Mouse (Mus musculus) layer of hippocampus, postnatal 25 days (tissue): ENCODE results near the gene Ptx4. TPM values are rescaled to one million over a fixed set of nuclear protein-coding genes. Genes with fewer than 3 reads are reported as not detected.
A peak's percentile ranks its signal among the peaks of the same experiment; 100 is the strongest.

Source experiments
- DNase-seq, 2 experiments: peaks; one replicate each; pipeline ENCODE4 v3.0.0; 2022; ENCODE audit warnings: mixed read lengths in 2 of 2, low spot score in 1 of 2; ENCODE audit errors: extremely low spot score in 1 of 2
- total RNA-seq, 2 experiments: library from RNA; stranded (reverse); gene quantifications; 2 replicates each; pipeline ENCODE4 v1.2.3; 2021

Gene Ptx4
- 1 to 10 TPM; 2.5 to 2.9 TPM for total RNA-seq

DNA sequence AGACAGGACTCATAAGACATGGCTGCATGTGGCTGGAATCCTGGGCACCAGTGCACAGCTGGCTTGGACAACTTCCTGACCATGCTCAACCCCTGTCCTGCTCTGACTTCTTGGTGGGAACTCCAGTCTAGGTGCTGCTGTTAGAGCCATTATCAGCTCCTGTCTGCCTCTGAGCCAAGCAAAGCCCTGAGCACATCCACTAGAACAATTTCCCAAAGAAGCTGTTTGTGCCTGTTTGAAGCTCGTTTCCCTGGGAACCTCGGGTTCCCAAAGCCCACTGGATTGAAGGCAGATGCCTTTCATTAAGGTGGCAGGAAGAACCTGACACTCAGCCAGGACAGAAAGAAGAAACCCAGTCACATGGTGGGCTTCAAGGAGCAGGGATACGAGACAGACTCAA lies at the start of gene Ptx4:
TSS of gene Ptx4 (plus strand) at position 355 of the 400 bp plus-strand sequence.
- no peak for DNase-seq

DNA sequence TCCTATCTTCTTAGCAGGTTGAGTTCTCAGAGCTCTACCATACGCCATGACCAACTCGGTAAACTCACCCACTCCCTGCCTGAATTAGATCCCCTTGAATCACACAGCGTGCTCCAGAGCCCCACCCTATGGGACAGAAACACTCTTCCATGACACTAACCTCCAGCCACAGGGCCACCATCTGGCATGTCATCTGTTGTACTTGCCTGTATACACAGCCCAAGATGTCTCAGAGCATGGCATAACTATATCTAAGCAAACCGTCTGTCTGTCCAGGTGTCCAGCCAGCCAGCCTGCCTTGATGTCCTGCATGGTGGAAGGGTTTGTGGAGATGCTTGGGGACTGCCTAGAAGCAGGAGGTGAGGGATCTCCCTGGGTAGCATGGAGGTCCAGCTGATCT lies 43.7 kb upstream of the Ptx4 start:
- DNase-seq: no peak

DNA sequence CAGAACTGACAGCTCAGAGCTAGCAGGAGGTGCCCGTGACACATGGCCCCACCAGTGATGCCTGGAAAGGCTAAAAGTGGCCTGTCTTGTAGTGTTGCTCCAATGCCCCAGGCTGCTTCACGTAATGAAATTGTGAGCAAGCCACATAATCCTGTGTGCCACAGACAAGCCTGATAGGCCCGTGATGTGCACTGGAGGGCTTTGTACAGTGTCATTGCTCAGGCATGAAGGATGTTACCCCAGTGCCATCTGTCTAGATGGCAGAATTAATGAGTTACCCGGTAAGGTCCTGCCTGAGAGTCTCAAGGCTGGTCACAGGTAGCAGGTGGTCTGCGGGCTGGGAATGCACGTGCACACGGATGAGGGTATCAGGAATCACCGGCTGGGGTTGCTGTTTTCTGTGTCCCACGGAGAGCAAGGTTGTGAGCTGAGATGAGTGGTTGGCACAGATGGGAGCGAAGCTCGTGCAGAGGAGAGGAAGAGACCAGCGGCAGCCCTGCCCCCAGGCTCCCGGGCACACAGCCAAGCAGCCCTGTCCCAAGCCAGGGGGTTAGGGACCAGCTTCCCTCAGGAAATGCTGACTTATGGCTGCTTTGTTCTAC lies 42.7 kb upstream of the Ptx4 start:
- peak; percentile 35 to 64 for DNase-seq

GRCm38 (mm10) chr17:25080210-25080609 lies 40.4 kb upstream of the Ptx4 start:
- DNase-seq: no peak

- no peak for DNase-seq
Observed at GRCm38 (mm10) chr17:25080960-25081381, 39.6 kb upstream of the Ptx4 start.

DNA sequence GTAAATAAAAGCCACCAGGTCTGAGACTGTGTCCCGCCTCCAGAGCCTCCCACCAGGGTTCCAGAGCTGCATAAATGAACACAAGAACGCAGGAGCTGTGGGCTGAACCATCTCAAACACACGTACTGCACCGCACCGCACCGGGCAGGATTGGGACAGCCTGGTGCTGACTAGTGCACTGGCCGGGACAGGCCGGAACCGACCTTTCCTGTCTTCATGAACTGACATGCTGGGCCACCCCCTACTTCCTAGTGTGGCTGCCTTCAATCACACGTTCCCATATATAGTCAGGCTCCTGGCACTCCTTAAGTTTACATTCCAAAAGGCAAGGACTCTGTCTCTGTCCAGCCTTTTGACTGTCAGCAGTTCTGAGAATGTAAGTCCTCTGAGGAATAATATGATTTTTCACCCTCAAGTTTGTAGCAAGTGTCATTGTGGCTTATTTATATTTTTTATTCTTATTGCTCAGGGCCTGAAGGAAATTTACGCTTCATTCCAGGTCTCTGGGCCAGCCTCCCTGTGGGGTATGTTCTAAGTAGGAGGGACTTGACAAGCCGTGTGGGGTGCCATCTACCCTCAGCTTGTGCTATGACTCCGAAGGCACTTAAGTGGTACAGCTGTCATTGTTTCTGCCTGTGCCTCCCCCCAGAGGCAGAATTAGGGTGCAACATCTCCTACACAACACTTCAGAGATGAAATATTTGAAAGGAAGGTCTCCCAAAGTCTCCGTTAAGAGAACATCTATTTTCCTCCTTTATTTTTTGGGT lies 38.3 kb upstream of the Ptx4 start:
- DNase-seq: no peak

GRCm38 (mm10) chr17:25082887-25083286 lies 37.7 kb upstream of the Ptx4 start:
- DNase-seq: no peak

- DNase-seq: no peak
Observed at GRCm38 (mm10) chr17:25083444-25083931, 37.1 kb upstream of the Ptx4 start, which contains the start of gene Tmem204. TSS of gene Tmem204 (minus strand) at chr17:25083591.

- DNase-seq: no peak
Observed at GRCm38 (mm10) chr17:25084835-25085385, 35.6 kb upstream of the Ptx4 start.

DNA sequence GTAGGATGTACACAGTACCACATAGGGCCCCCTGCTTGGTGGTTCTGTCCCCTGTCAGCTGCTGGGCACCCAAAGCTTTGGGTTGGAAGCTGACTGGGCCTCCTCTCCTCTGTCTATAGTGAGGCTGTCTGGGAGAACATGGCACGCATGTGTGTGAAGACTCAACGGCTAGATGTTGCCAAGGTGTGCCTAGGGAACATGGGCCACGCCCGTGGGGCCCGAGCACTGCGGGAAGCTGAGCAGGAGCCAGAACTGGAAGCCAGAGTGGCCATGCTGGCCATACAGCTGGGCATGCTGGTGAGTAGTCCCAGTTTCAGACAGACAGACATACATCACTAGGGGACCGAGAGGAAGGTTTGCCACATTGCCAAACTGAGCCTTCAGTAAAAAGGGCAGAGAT lies 33.8 kb upstream of the Ptx4 start:
- DNase-seq: no peak

GRCm38 (mm10) chr17:25089158-25089557 lies 31.4 kb upstream of the Ptx4 start:
- no peak for DNase-seq

DNA sequence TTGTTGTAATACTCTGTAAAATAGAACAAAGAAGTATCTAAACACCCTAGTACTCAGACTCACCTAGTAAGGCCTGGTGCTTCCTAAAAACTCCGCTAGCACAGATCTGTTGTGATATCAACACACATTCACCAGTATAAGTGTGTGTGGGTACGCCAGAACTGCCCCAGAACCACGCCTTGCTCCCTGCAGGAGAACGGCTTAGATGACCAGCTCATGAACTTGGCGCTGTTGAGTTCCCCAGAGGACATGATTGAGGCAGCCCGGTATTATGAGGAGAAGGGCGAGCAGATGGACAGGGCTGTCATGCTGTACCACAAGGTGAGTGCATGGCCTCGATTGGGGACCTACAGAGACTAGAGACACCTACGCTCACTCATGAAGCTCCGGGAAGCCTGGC lies 30.1 kb upstream of the Ptx4 start:
- no peak for DNase-seq

GRCm38 (mm10) chr17:25096221-25096620 lies 24.3 kb upstream of the Ptx4 start:
- no peak for DNase-seq

DNA sequence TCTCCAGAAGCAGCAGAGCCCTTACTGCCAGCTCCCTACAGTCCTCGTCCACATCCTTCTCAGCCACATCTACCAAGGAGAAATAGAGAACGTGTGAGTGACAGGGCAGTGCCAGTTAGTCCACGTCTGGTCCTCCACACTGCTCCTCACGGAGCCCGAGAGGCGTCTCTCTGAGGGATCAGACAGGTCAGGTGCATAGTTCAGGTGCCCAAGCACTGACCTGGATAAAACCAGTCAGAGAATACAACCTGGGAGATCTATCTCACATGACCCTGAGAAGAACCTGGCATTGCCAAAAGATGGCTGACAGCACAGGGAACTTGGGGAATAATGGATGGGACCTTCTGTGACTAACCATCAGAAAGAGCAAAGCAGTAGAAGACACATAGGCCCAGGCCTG lies 20.5 kb upstream of the Ptx4 start:
- no peak for DNase-seq

DNA sequence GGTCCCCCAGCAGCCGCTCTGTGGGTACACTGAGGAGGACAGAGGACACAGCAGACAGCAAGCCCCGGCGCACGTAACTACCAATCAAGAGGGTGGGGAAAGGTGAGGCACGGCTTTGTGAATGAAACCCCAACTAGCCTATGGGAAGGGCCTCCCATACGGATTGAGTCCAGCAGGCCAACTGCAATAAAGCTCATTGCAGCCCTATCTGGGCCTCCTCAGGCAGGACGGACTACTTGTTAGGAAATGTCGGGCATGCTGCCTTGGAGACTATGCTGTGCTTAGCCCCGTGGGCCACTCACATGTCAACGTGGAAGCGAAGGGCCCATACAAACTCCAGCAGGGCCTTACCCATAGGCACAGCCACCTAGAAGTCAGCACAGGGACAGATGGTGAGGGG lies 19.2 kb upstream of the Ptx4 start:
- no peak for DNase-seq

GRCm38 (mm10) chr17:25107786-25108185 lies 12.8 kb upstream of the Ptx4 start:
- no peak for DNase-seq

- no peak for DNase-seq
Observed at GRCm38 (mm10) chr17:25109578-25109977, 11.0 kb upstream of the Ptx4 start.

DNA sequence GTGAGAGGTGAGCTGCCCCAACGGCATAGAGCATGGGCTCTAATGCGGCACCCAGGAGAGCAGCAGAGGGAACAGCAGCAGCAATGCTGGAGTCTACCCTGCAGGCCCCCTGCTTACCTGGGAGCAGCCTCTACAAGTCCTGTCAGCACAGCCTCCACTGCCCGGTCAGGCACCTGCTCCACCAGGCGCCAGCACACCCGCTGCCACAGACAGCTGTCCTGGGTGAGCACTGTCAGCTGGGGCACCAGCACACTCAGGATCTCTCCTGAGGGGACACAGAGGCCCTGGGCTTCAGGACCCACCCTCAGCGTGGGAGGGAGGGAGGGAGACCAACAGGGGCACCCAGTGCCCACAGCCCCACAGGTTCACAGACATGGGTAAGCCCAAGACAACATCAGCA lies 10.0 kb upstream of the Ptx4 start:
- DNase-seq: no peak

DNA sequence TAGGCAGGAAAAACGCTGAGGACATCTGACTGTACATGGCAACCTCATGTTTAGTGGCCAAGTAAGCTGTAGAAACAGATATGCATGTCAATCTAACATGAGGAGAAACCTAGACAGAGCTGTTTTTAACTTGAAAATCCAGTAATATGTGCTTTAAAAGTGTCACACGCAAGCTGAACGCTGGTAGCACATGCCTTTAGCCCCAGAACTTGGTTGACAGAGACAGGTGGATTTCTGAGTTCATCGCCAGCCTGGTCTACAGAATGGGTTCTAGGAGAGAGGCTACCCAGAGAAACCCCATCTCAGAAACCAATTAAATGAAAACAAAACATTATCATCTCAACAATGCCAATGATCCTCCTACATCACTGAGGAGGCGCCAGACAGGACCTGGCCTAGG lies 9.3 kb upstream of the Ptx4 start:
- no peak for DNase-seq

DNA sequence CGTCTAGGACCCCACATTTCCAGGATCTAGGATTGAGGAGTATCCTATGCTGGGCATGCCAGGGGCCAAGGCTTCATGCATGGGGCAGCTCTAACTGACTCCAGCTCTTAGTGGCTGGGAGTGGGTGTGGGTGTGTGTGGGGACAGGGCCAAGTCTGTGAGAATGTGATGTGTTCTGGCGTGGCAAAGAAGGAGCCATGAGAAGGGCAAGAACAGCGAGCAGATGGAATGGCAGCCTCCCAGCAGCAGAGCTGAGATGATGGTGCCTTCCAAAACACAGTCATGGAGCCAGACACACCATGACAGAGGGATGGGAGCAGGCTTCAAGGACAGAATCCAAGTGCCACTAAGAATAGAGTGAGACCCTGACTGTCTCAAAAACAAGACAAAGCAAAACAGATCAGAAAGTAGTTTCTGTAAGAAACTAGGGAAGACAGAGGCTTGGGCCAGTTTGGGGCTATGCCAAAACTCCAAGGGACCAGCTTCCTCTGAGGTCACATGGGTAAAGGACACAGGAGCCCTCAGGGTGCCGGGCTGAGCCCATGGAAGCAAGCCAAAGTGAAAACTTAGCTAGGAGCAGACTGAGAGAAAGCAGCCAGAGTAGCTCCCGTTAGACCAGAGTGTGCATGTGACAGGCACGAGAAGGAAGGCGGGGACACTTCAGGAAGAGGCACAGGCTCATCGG lies 8.7 kb upstream of the Ptx4 start:
- peak in 1 of 2 experiments; percentile 25 for DNase-seq

GRCm38 (mm10) chr17:25112423-25112810 lies 8.1 kb upstream of the Ptx4 start:
- no peak for DNase-seq
